Mouse (Mus musculus) CH12.LX (cell line): Measurements from ENCODE around the gene Six4.

Experiments
- CTCF ChIP-seq, 2 experiments: IDR thresholded peaks in 1 of 2; conservative IDR thresholded peaks in 1 of 2; 2 replicates each; pipeline ENCODE4 v1.5.1; 2011 to 2012; ENCODE audit warnings: low read depth in 2 of 2, low read length in 2 of 2, improper control_type of control experiment in 1 of 2, inconsistent platforms in 1 of 2, mild to moderate bottlenecking in 1 of 2, moderate library complexity in 1 of 2
- MAX ChIP-seq: IDR thresholded peaks from 2 replicates; pipeline ENCODE4 v1.6.1; 2011; ENCODE audit warnings: low read length, improper control_type of control experiment
- POLR2A ChIP-seq: IDR thresholded peaks from 2 replicates; pipeline ENCODE4 v1.6.1; 2011; ENCODE audit warnings: low read depth, mild to moderate bottlenecking, improper control_type of control experiment, low read length
- SIN3A ChIP-seq: IDR thresholded peaks from 2 replicates; pipeline ENCODE4 v1.6.1; 2012; ENCODE audit warnings: low read length, improper control_type of control experiment, inconsistent platforms

- TF ChIP-seq MAX (no peak), CTCF (conservative IDR thresholded peaks at IDR 0.05 in 1 of 2, IDR thresholded peaks at IDR 0.05 in 1 of 2; ENCODE audit: low read depth in 2 of 2, low read length in 2 of 2) (no peak), POLR2A (no peak), SIN3A (no peak)
These were observed 34.0 kb upstream of the Six4 start for GRCm38 (mm10) chr12:73147236-73147635.
